Mouse (Mus musculus) A20 (cell line): ENCODE measurements around the gene Ptprd.

Experiments used
- DNase-seq: peaks from one replicate; pipeline ENCODE4 v3.0.0-alpha.2; 2011; ENCODE audit warnings: low read depth, low spot score

Gene Ptprd

GRCm38 (mm10) chr4:78211529-78212494 lies at the start of gene Ptprd:
TSS of gene Ptprd (minus strand) at chr4:78211961.
- no peak for DNase-seq

DNA sequence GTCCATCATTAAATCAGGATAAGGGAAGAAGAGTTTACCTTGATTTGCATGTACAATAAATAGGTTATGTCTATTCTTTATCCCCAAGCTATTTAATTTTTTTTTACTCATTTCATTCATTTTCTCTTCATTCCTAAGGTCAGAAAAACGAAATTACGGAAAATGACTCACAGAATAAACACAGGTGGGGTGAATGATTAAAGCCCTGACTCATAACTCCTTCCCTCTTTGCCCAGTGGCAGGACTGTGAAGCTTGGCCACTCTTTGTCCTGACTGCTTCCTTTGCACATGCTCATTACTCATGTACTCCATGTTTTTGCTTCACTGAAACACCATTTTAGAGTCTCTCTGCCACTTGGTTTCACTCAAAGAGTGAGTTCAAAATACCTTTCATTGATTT lies 24.1 kb upstream of the Ptprd start:
- DNase-seq: no peak

GRCm38 (mm10) chr4:78235316-78235715 lies 23.6 kb upstream of the Ptprd start:
- DNase-seq: no peak

DNA sequence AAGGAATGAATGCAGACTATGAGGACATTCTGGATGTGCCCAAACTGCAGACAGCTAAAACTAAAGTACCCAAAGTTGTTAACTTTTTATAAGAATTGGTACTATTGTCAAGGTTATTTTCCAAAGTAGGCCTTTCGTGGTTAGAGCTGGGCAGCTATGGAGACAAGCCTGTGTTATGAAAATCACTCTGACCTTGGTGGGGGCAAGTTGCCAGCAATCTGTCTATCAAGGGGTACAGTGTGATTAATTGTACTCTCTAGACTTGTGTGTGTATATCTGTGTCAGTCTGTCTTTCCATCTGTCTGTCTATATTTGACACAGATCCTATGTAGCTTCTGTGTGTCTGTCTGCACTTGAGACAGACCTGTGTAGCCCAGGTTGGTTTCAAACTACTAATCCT lies 22.9 kb upstream of the Ptprd start:
- no peak for DNase-seq

- no peak for DNase-seq
These were observed 2.2 kb upstream of the Ptprd start for GRCm38 (mm10) chr4:78213949-78214348.

- DNase-seq: no peak
These were observed 1.2 kb upstream of the Ptprd start for GRCm38 (mm10) chr4:78212941-78213340.

GRCm38 (mm10) chr4:78210878-78211528 lies 758 bp downstream of the Ptprd start:
- no peak for DNase-seq

DNA sequence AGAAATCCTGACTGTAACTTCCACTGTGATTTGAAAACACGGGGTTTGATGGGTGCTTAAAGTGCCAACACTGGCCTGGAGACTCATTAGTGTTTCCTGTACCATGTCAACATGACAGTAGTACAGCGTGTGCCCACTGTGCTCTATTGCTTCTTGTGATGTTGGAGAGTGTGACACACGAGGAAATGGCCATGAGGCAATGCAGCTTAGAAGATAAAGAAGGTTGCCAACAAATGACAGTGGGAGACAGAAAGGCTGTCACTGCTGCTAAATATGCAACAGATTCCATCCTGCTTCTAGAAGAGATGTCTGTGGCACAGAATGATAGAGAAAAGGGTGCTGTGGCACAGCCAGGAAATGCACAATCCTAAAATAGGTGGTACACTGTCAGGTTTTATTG lies 6.7 kb downstream of the Ptprd start:
- no peak for DNase-seq

DNA sequence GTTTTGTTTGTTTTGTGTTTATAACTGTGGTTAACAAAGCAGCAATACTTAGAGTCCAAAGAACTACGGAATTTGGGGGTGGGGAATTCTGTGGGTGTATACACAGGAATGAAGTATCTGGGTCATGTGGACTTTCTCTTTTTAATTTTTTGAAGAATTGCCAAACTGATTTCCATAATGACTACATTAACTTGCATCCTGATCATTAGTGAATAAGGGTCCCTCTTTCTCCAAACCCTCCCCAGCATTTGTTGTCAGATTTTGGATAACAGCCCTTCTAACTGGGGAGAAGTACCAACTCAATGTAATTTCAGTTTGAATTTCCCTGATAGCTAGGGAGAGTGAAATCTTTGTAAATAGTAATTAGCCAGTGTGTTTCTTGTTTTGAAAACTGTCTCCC lies 43.3 kb downstream of the Ptprd start:
- no peak for DNase-seq

- no peak for DNase-seq
These were observed 51.3 kb downstream of the Ptprd start for GRCm38 (mm10) chr4:78160451-78160850.

DNA sequence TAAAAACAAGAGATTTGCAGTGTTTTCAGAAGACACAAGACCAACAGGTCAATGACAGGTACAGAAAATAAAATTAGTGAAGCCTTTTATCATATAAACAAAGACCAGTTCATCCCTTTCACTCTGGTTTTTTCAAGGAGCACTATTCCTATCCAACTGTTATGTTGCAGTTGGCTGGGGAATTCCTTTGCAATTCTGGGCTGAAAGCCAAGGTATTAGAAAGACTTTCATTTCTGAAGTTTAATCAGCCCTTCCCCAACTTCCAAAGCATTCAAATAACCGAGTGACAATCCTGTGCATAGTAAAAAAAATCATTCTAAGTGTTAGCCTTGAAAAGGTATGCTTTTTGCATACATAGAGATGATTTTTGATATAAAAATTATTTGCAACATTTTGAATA lies 61.2 kb downstream of the Ptprd start:
- no peak for DNase-seq

- no peak for DNase-seq
These were observed 69.0 kb downstream of the Ptprd start for GRCm38 (mm10) chr4:78142767-78143148.

GRCm38 (mm10) chr4:78142088-78142766 lies 69.5 kb downstream of the Ptprd start:
- no peak for DNase-seq

DNA sequence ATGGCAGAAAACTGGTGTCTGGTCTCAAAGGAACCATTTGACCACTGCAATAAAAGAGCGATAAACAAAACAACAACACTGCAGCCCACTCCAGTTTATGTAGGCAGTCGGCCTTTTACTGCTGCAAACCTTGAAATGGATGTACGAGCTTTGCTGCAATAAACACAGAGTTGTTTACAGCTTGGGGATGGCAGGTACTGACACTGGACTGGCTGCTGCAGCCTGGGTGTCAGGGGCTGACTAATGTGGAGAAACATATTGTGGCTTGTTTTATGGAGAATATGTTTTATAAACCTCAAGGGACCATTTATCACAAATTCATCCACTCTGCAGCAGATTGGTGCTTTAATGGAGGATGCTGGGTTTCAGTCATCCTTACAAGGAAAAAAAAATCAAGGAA lies 100.9 kb downstream of the Ptprd start:
- DNase-seq: no peak

DNA sequence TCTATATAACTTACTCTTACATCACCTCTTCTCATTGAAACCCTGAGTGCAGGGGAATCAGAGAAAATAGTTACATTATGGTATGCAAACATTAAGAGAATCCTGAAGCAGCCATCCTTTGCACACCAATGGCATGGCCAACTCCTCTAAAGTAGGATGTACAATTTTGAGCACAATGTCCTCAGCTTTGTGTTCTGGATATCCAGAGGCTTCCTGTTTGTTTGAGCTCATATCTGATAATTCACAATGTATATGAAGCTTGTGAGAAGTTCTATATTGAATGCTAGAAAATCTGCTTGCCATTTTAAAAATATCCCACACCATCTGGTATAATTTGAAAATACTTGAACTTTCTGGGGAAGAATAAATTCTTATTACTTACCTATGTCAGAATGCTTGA lies 114.2 kb downstream of the Ptprd start:
- DNase-seq: no peak

GRCm38 (mm10) chr4:78082744-78083143 lies 129.0 kb downstream of the Ptprd start:
- DNase-seq: no peak

DNA sequence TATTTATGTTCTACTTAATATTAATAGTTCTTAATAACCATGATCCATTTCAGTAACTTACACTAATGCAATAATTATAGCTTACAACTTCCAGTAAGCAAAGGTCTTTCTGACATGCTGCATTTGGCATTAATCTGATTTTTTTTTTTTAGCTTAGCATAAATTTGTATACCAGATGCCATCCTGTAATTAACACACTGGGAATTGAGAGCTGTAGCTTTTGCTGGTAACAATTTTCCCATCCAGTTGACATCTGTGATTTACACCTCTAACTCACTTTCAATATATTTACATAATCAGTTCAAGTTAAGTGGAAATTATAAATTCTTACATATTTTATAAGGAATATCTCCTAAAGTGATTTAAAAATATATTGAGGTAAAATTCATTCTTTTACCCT lies 134.3 kb downstream of the Ptprd start:
- no peak for DNase-seq

DNA sequence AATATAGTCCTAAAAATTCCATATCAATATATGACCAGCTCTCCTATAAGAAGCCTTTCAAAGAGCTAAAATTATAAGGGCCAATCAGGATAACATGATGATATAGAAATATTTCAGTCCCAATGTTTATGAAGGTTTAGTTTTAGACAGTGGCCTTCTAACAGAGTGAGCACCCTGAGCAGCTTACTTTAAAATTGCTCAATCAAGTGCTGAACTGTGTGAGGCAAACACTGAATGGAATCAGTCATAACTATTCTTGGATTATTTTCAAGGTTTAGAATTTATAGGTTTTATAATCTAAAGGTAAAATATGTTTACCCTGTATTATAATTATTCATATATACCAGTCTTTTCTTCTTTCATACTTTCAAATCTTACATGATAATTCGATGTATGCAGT lies 134.7 kb downstream of the Ptprd start:
- no peak for DNase-seq

- no peak for DNase-seq
These were observed 173.4 kb downstream of the Ptprd start for GRCm38 (mm10) chr4:78038401-78038800.

GRCm38 (mm10) chr4:78002065-78002464 lies 209.7 kb downstream of the Ptprd start:
- DNase-seq: no peak

DNA sequence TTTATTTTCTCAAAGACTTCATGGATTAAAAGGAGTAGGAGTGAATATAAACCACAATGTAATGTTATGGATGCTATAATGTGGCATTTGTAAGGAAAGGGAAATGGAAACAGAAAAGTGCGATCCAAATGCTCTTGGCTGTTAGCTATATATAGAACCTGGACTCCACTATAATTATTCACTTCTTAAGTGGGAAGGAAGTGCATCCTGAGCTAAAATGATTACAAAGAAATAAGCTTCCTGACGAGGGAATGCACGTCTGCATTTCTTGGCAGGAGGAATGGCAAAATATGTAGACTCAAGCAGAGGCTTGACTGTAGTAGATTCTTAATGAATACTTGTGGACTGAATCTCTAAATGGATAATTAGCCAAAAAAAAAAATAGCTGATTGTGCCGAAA lies 219.1 kb downstream of the Ptprd start:
- DNase-seq: no peak

DNA sequence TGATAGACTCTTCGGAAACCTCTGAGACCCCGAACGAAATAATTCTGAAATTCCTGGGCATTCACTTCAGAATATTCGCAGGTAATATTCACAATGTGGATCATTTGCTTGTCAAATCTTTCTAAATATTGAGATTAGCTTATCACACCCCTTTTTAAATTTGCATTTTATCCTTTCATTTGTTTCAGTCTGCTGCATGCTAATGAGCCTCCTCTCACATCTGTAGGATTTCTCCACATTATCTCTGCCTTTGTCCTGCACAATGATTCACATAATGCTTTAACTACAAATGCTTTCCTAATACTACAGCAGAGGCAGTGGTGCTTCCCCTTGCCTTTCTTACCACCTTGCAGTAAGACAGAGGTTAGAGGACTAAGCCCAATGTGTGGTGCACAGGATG lies 229.7 kb downstream of the Ptprd start:
- DNase-seq: no peak
